Mouse (Mus musculus) v-Abl transformed pro-B cells (cell line): ENCODE data around the gene Fnip2.

Experiments
- in situ Hi-C, 2 experiments: fragments of 400-800 bp; cut with MboI; formaldehyde crosslinking; loops; one replicate each; pipeline ENCODE4 v1.15.1; 2025; ENCODE audit not compliant: unreplicated experiment in 2 of 2

Gene Fnip2

GRCm38 (mm10) chr3:79531581-79532271, 35.9 kb downstream of the Fnip2 start:
- in situ Hi-C loops: no loop called here

GRCm38 (mm10) chr3:79529499-79530096, 38.0 kb downstream of the Fnip2 start:
- in situ Hi-C loops: no loop called here

GRCm38 (mm10) chr3:79528451-79528850, 39.1 kb downstream of the Fnip2 start:
- in situ Hi-C loops: no loop called here

- in situ Hi-C loops: no loop called here
These were observed 39.7 kb downstream of the Fnip2 start for GRCm38 (mm10) chr3:79527921-79528320.

- in situ Hi-C loops: no loop called here
These were observed 40.1 kb downstream of the Fnip2 start for GRCm38 (mm10) chr3:79527521-79527920.

GRCm38 (mm10) chr3:79523349-79523748, 44.2 kb downstream of the Fnip2 start:
- in situ Hi-C loops: no loop called here

GRCm38 (mm10) chr3:79519862-79520261, 47.7 kb downstream of the Fnip2 start:
- in situ Hi-C loops: no loop called here

GRCm38 (mm10) chr3:79518761-79519527, 48.7 kb downstream of the Fnip2 start:
- in situ Hi-C loops: no loop called here

- in situ Hi-C loops: no loop called here
These were observed 49.6 kb downstream of the Fnip2 start for GRCm38 (mm10) chr3:79517884-79518591.

- in situ Hi-C loops: no loop called here
These were observed 50.6 kb downstream of the Fnip2 start for GRCm38 (mm10) chr3:79516958-79517357.

GRCm38 (mm10) chr3:79516099-79516920, 51.3 kb downstream of the Fnip2 start:
- in situ Hi-C loops: no loop called here

- in situ Hi-C loops: no loop called here
These were observed 53.3 kb downstream of the Fnip2 start for GRCm38 (mm10) chr3:79514304-79514703.

- in situ Hi-C loops: no loop called here
These were observed 66.3 kb downstream of the Fnip2 start for GRCm38 (mm10) chr3:79501166-79501728.

GRCm38 (mm10) chr3:79500279-79500678, 67.3 kb downstream of the Fnip2 start:
- in situ Hi-C loops: no loop called here

GRCm38 (mm10) chr3:79496668-79497067, 70.9 kb downstream of the Fnip2 start:
- in situ Hi-C loops: no loop called here

GRCm38 (mm10) chr3:79495151-79495550, 72.4 kb downstream of the Fnip2 start:
- in situ Hi-C loops: no loop called here

- in situ Hi-C loops: no loop called here
These were observed 73.6 kb downstream of the Fnip2 start for GRCm38 (mm10) chr3:79494028-79494427.

GRCm38 (mm10) chr3:79493064-79493463, 74.5 kb downstream of the Fnip2 start:
- in situ Hi-C loops: no loop called here

- in situ Hi-C loops: no loop called here
These were observed 76.0 kb downstream of the Fnip2 start for GRCm38 (mm10) chr3:79491614-79492013.

- in situ Hi-C loops: no loop called here
These were observed 77.5 kb downstream of the Fnip2 start for GRCm38 (mm10) chr3:79490102-79490501.
